17 mouse cellular contexts compared by ENCODE assay signal in genomic region chr15:25761049-25761448, GRCm38 (mm10).
DNase-seq lines count a peak whose midpoint lies in the region; ATAC-seq and TF ChIP-seq lines count a peak whose summit lies in the region.
"Had no signal": no experiment of that assay in that cellular context is flagged by ENCODE, and none has a peak within 500 bp of the region (broad histone marks: within the 10 kb centered on the region; RNA-seq: fewer than 3 reads in every experiment).

No protein-coding gene starts in this region.

- peak overlapping the region; percentile 61; the same call in 1 of the 2 replicates for H3K9ac ChIP-seq in ES-E14 (ENCODE audit: insufficient read depth, low read depth, low read length, poor library complexity, severe bottlenecking)
- H3K9ac ChIP-seq in forebrain, embryonic 12.5 days = no peak overlapping the region
- no peak overlapping the region for H3K9ac ChIP-seq in hindbrain, embryonic 14.5 days
- no peak overlapping the region for H3K9ac ChIP-seq in midbrain, embryonic 16.5 days (ENCODE audit: low read depth, low read length)
- no peak overlapping the region for H3K9ac ChIP-seq in heart, embryonic 11.5 days (ENCODE audit: low read depth, low read length)
- H3K9ac ChIP-seq: liver, embryonic 12.5 days had no signal

- 13% methylated on average over 2 of the region's 2 CpGs for WGBS in forebrain, embryonic 12.5 days
- 42% methylated on average over 2 of the region's 2 CpGs for WGBS in hindbrain, embryonic 14.5 days
- WGBS in midbrain, embryonic 16.5 days = 35% methylated on average over 2 of the region's 2 CpGs
- 77% methylated on average over 2 of the region's 2 CpGs for WGBS in heart, embryonic 11.5 days (ENCODE audit: insufficient replicate concordance)

- DNase-seq in ES-E14 (ENCODE audit: low read depth, low spot score) = no peak
- no peak for DNase-seq in hindbrain, embryonic 14.5 days (ENCODE audit: low spot score)
- no peak for DNase-seq in cerebellum, postnatal 14 days
- no peak for DNase-seq in kidney, postnatal 14 days
- no peak for DNase-seq in adrenal gland, postnatal 10 days
- DNase-seq: B cell, adult 2 months; cerebellum, adult 11-12 months; gastrocnemius, postnatal 14 days; heart, postnatal 4 days; kidney, adult 8-10 months; lung, postnatal 10 days; thymus, adult 2 months had no signal

- peaks cover 12 to 33% of the 10 kb centered on the region in 2 experiments for H3K4me1 ChIP-seq in ES-E14 (ENCODE audit: control insufficient read depth in 2 of 2, insufficient read depth in 2 of 2, low read length in 2 of 2, poor library complexity in 1 of 2)
- H3K4me1 ChIP-seq in forebrain, embryonic 12.5 days = peaks cover 93% of the 10 kb centered on the region
- H3K4me1 ChIP-seq in hindbrain, embryonic 14.5 days (replicated peaks; ENCODE audit: control insufficient read depth, insufficient read depth, low read length) = peaks cover 54% of the 10 kb centered on the region
- H3K4me1 ChIP-seq in midbrain, embryonic 16.5 days (ENCODE audit: control insufficient read depth, insufficient read depth, low read length) = peaks cover 61% of the 10 kb centered on the region
- peaks cover 5% of the 10 kb centered on the region; the same call in 1 of the 2 replicates for H3K4me1 ChIP-seq in heart, embryonic 11.5 days (ENCODE audit: control insufficient read depth, insufficient read depth, low read length)

- H3K9me3 ChIP-seq in ES-E14 (ENCODE audit: control insufficient read depth, insufficient read depth, low read depth, low read length) = no peaks in the 10 kb centered on the region
- H3K9me3 ChIP-seq in forebrain, embryonic 12.5 days = no peaks in the 10 kb centered on the region
- H3K9me3 ChIP-seq in hindbrain, embryonic 14.5 days (ENCODE audit: control insufficient read depth, low read length) = no peaks in the 10 kb centered on the region
- H3K9me3 ChIP-seq in midbrain, embryonic 16.5 days (replicated peaks; ENCODE audit: control insufficient read depth, low read length, poor library complexity, severe bottlenecking) = no peaks in the 10 kb centered on the region
- no peaks in the 10 kb centered on the region for H3K9me3 ChIP-seq in heart, embryonic 11.5 days (replicated peaks; ENCODE audit: control insufficient read depth, low read length)
- H3K9me3 ChIP-seq: liver, embryonic 12.5 days had no signal

- H3K4me2 ChIP-seq in forebrain, embryonic 12.5 days = peak overlapping the region; percentile 54
- H3K4me2 ChIP-seq in hindbrain, embryonic 14.5 days (replicated peaks) = peak overlapping the region; percentile 42
- H3K4me2 ChIP-seq in midbrain, embryonic 16.5 days (ENCODE audit: low read length) = peak overlapping the region; percentile 29
- no peak overlapping the region for H3K4me2 ChIP-seq in heart, embryonic 11.5 days
- H3K4me2 ChIP-seq: liver, embryonic 12.5 days had no signal

- H3K27ac ChIP-seq in ES-E14 (ENCODE audit: insufficient read depth, low read depth, low read length, poor library complexity, severe bottlenecking) = peak overlapping the region; percentile 94
- H3K27ac ChIP-seq in forebrain, embryonic 12.5 days = peak overlapping the region; percentile 96
- peak overlapping the region; percentile 66 for H3K27ac ChIP-seq in hindbrain, embryonic 14.5 days
- peak overlapping the region; percentile 72 for H3K27ac ChIP-seq in midbrain, embryonic 16.5 days (ENCODE audit: low read length)
- H3K27ac ChIP-seq in heart, embryonic 11.5 days (ENCODE audit: low read depth, low read length) = no peak overlapping the region
- H3K27ac ChIP-seq: liver, embryonic 12.5 days had no signal

- ATAC-seq in forebrain, embryonic 12.5 days (ENCODE audit: low FRiP score) = no peak
- ATAC-seq in hindbrain, embryonic 14.5 days (ENCODE audit: low FRiP score) = no peak
- no peak for ATAC-seq in midbrain, embryonic 16.5 days
- no peak for ATAC-seq in heart, embryonic 11.5 days (replicated peaks; ENCODE audit: insufficient number of reproducible peaks, low FRiP score, low TSS enrichment)
- ATAC-seq: liver, embryonic 12.5 days had no signal

- H3K27me3 ChIP-seq in forebrain, embryonic 12.5 days = no peaks in the 10 kb centered on the region
- H3K27me3 ChIP-seq in hindbrain, embryonic 14.5 days (ENCODE audit: control insufficient read depth, insufficient read depth, low read length) = no peaks in the 10 kb centered on the region
- H3K27me3 ChIP-seq in midbrain, embryonic 16.5 days (ENCODE audit: control insufficient read depth, insufficient read depth, low read depth, low read length) = no peaks in the 10 kb centered on the region
- no peaks in the 10 kb centered on the region for H3K27me3 ChIP-seq in heart, embryonic 11.5 days (ENCODE audit: control insufficient read depth, insufficient read depth, low read length)
- H3K27me3 ChIP-seq: liver, embryonic 12.5 days had no signal

- in situ Hi-C loops in ES-E14 (cut with MboI; ENCODE audit: low sequenced_read_pairs in 2 of 2, unreplicated experiment in 2 of 2) = no loop called here

- H3K36me3 ChIP-seq in ES-E14 (ENCODE audit: control insufficient read depth, insufficient read depth, low read length, poor library complexity, severe bottlenecking) = peaks cover 28% of the 10 kb centered on the region
- peaks cover 4% of the 10 kb centered on the region; the same call in 1 of the 2 replicates for H3K36me3 ChIP-seq in forebrain, embryonic 12.5 days (replicated peaks)
- no peaks in the 10 kb centered on the region for H3K36me3 ChIP-seq in hindbrain, embryonic 14.5 days (replicated peaks; ENCODE audit: control insufficient read depth, insufficient read depth)
- H3K36me3 ChIP-seq in midbrain, embryonic 16.5 days (ENCODE audit: control insufficient read depth, insufficient read depth, low read length) = no peaks in the 10 kb centered on the region
- peaks cover 3% of the 10 kb centered on the region; the same call in 1 of the 2 replicates for H3K36me3 ChIP-seq in heart, embryonic 11.5 days (ENCODE audit: control insufficient read depth, insufficient read depth, low read length)

- H3K4me3 ChIP-seq in ES-E14 (ENCODE audit: insufficient read depth in 1 of 2, low read depth in 1 of 2, low read length in 2 of 2, poor library complexity in 1 of 2, severe bottlenecking in 1 of 2) = peak overlapping the region; percentile 71 to 82
- H3K4me3 ChIP-seq in forebrain, embryonic 12.5 days (replicated peaks) = peak overlapping the region; percentile 19; the same call in 1 of the 2 replicates
- H3K4me3 ChIP-seq in hindbrain, embryonic 14.5 days (replicated peaks; ENCODE audit: low read length) = no peak overlapping the region
- H3K4me3 ChIP-seq in midbrain, embryonic 16.5 days (ENCODE audit: low read depth, low read length) = no peak overlapping the region
- H3K4me3 ChIP-seq in heart, embryonic 11.5 days (ENCODE audit: low read depth, low read length) = no peak overlapping the region
- H3K4me3 ChIP-seq: erythroblast, embryonic 14.5 days; liver, embryonic 12.5 days had no signal

TF ChIP-seq in ES-E14, 5 proteins besides CTCF, POLR2A, EP300 and RAD21:
- TF ChIP-seq MAFK (IDR thresholded peaks at IDR 0.05; ENCODE audit: insufficient read depth, low read depth, low read length) (no peak), ZC3H11A (IDR thresholded peaks at IDR 0.05; ENCODE audit: borderline replicate concordance, low read depth, low read length) (no peak), CHD2 (IDR thresholded peaks at IDR 0.05; ENCODE audit: low read depth, low read length) (no peak), ZNF384 (IDR thresholded peaks at IDR 0.05; ENCODE audit: low read depth, low read length) (no peak), HCFC1 (IDR thresholded peaks at IDR 0.05; ENCODE audit: borderline replicate concordance, insufficient read depth, low read length) (no peak)

Comparison
In these comparisons a context has a peak if more than half of its experiments do, and no peak if none do; other contexts are left out.
1. H3K4me3 ChIP-seq: peak in ES-E14 (2 of 2) and forebrain, embryonic 12.5 days (single experiment); none in hindbrain, embryonic 14.5 days (single experiment), midbrain, embryonic 16.5 days (single experiment) and heart, embryonic 11.5 days (single experiment).